Mouse (Mus musculus) neural tube, embryonic 11.5 days (tissue): ENCODE measurements around the gene Nsun4. TPM values are rescaled to one million over a fixed set of nuclear protein-coding genes. Genes with fewer than 3 reads are reported as not detected.

Experiments used
- polyA plus RNA-seq: library from polyadenylated mRNA; unstranded; fragments of >200 nt; fragmentation: Nextera tagmentation; extraction: Ambion mirVana; gene quantifications from 2 replicates; pipeline ENCODE4 v1.2.1, GENCODE M21; 2014

The Nsun4 gene
- polyA plus RNA-seq, 1 experiment from 2014 or later, result 21.0 TPM

Other genes starting within 250 kb of the Nsun4 start
- gene Mob3c, start 225.8 kb downstream of the Nsun4 start, polyA plus RNA-seq, result 3.2 and 4.1 TPM in 2 replicates
- gene Mknk1, start 214.7 kb downstream of the Nsun4 start, polyA plus RNA-seq, result 21.2 and 25.5 TPM in 2 replicates
- gene Kncn, start 169.5 kb downstream of the Nsun4 start, polyA plus RNA-seq, result not detected in 2 replicates
- not detected in 2 replicates for gene 6430628N08Rik, start 163.2 kb downstream of the Nsun4 start, polyA plus RNA-seq
- gene Dmbx1, start 114.0 kb downstream of the Nsun4 start, polyA plus RNA-seq, result 0.38 and 0.77 TPM in 2 replicates
- gene Faah, start 36.0 kb downstream of the Nsun4 start, polyA plus RNA-seq, result 1.9 and 2.1 TPM in 2 replicates
- 455 and 456 TPM in 2 replicates for gene Uqcrh, start 21.2 kb upstream of the Nsun4 start, polyA plus RNA-seq
- 74.2 and 84.9 TPM in 2 replicates for gene Lrrc41, start 21.4 kb upstream of the Nsun4 start, polyA plus RNA-seq
- gene Rad54l, start 69.8 kb upstream of the Nsun4 start, polyA plus RNA-seq, result 43.7 and 44.3 TPM in 2 replicates
- gene Pomgnt1, start 70.0 kb upstream of the Nsun4 start, polyA plus RNA-seq, result 51.1 and 52.1 TPM in 2 replicates
- 1.4 and 1.5 TPM in 2 replicates for gene Lurap1, start 97.5 kb upstream of the Nsun4 start, polyA plus RNA-seq
- 0.11 and 0.19 TPM in 2 replicates for gene Tspan1, start 113.7 kb upstream of the Nsun4 start, polyA plus RNA-seq
- gene 1700042G07Rik, start 119.5 kb upstream of the Nsun4 start, polyA plus RNA-seq, result not detected in 2 replicates
- gene Gm49337, start 119.5 kb upstream of the Nsun4 start, polyA plus RNA-seq, result not detected in 2 replicates
- gene Pik3r3, start 167.7 kb upstream of the Nsun4 start, polyA plus RNA-seq, result 63.2 and 69.2 TPM in 2 replicates